Mouse (Mus musculus): Measurements from ENCODE around the gene Gm9732.
"Not testable (repeated sequence)": the region's sequence is repeated elsewhere in the genome, so short reads cannot be mapped to it uniquely, and the experiment has no call there.

Gene Gm9732

DNA sequence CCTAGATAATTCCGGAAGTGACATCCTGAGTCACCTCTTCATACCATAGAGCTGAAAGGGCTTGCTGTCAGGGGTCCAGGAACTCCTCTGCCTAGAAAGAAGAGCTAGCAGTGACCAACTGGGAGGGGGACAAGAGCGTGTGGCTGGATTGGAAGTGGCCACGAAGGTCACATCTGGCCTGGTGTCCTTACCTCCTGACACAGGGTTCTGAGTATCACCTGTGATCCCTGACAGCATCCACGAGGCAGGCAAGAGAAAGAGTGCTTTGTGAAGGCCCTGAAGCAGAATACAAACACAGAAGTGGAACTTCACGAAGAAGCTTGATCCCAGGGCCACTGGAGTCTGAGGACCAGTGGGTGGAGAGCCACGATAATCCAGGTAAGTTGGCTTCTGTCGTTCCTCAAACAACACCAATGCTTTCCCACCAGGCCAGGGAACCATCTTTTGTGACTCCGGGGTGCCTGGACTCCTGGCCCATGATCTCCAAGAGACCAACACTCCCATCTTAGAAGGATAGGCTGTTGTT, at the start of gene Gm9732:
Gm9732 (plus strand) TSS at position 51 of the 526 bp plus-strand sequence.
- DNase-seq (ENCODE audit: low spot score in 2 of 2), result peak in 1 of 2 experiments; percentile 38

DNA sequence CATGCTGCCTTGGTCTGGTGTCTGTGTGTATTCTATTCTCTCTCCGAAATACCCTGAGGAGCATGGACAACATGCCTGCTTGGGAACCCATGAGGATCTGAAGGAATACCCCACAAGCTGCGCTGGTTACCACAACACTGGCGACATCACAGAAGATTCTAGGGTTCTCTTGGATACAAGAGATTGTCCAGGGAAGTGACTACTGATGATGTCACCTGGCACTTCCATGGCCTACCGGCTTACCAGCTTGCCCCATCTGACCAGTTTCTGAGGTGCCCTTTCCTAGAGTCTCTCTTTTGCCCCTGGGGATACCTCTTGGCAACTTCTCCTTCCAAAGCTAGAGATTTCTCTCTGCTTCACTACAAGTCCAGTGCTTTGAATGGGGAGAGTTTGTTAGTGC, 39.6 kb upstream of the Gm9732 start, which contains the start of gene Gm8122:
Gm8122 (minus strand) TSS at position 101 of the 400 bp plus-strand sequence.
- not testable (repeated sequence) for DNase-seq (ENCODE audit: low spot score in 2 of 2)

DNA sequence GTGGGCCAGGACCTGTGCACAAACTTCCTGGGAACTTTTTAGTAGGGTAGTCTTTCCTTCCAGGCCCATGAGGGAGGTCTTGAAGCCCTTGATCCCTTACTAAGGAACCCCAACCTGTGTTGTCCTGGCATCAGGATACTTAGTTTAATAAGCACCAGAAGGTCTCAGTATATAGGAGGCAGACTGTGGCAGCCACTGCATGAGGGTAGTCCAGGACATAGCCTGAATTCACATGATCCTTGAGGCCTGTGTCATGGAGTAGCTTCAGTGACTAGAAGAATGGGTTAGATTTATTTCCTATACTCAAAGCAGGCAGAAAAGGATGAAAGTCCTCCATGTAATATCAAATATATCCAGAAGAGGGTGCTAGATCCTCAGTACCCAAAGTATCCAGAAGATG, 37.1 kb upstream of the Gm9732 start:
- DNase-seq (ENCODE audit: low spot score in 2 of 2), result not testable (repeated sequence)

DNA sequence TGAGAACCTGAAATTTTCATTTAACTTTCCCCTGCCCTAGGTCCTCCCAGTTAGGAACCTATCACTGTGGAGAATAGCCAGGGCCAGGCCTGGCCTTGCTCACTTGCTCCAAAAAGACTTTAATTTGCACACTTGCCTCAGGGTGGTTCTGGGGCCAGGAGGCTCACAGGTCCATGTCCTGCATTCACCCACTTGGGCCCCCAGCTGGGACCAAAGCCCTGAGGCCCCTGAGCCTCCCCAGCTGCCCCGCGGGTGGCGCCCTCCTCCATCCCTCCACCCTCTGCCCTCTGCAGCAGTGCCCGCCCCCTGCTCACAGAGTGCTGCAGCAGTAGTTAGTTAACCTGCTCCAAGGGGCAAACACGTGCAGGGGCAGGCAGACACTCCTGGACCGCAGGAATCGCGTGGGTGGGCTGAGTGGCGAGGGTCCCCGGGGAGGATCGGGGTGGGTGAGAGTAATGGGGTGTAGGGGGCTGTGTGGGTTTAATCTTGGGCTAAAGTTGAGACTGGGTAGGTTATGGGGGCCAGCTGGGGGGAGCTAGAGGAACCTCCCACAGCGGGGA, 25.1 kb upstream of the Gm9732 start:
- not testable (repeated sequence) for DNase-seq (ENCODE audit: low spot score in 2 of 2)

DNA sequence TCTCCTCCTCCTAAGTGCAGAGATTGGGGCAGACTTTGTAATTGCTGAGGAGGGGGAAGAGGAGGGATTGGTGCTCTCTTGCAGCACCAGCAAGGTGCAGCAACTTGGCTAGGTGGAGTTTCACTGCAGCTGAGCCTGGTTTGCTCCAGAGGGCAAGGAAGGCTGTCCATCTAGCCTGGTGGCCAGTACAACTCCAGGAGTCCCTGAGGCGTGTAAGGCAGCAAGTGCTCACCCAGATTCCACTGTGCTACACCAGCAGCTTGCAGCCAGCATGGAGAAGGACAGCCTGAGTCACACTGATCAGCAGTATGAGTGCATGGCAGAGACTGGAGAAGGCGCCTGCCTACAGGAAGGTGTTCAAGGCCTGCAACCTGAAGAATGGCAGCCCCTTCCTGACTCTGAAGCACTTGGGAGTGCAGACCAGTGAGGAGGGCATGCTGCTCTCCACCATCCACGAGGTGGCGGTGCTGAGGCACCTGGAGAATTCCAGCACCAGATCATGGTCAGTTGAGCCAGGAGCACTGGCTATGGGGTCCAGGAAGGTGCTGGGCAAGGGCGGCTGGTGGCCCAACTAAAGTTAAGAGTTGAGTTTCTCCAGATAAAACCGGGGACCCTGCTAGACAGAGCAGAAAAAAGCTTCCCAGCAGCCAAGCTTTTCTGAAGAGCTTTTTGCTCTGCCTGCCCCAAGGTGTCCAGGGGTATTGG, 24.1 kb upstream of the Gm9732 start:
- DNase-seq (ENCODE audit: low spot score in 2 of 2), result peak in 1 of 2 experiments; percentile 18

DNA sequence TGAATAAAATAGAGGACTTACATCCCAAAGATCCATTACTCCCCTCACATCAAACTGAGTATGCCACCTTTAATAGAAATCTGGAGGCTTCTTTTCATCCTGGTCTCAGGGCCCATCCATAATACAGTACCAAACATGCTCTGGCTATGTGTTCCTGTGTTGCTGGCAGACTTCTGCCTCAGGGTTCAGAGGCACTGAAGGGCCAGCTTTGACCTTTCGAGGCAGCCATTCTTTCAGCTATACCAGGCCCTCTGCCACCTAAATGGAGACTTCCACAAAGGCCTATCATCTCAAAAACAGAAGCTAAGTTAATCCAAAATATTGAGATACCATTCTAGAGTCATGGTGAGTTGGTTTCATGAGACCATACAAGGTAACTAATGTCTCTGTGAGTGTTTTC, 18.3 kb upstream of the Gm9732 start:
- DNase-seq (ENCODE audit: low spot score in 2 of 2), result not testable (repeated sequence)

DNA sequence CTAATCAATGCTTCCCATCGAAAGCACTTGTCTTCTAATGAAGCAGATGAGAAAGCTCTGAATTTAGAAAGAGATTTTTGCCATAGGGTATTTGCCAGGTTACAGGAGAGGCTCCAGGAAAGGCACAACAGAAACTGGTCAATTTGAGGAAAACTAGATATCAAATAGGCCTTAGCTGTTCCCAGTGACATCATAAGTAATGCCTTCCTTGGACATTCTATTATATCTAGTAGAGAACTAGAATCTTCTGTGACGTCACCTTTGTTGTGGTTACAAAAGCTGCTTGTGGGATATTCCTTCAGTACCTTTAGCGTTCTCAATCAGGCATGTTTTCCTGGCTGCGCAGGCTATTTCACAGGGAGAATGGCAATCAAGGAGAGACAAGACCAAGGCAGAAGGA, 16.5 kb upstream of the Gm9732 start, which contains the start of gene Gm8126:
Gm8126 (plus strand) TSS at position 301 of the 400 bp plus-strand sequence.
- DNase-seq (ENCODE audit: low spot score in 2 of 2), result not testable (repeated sequence)

DNA sequence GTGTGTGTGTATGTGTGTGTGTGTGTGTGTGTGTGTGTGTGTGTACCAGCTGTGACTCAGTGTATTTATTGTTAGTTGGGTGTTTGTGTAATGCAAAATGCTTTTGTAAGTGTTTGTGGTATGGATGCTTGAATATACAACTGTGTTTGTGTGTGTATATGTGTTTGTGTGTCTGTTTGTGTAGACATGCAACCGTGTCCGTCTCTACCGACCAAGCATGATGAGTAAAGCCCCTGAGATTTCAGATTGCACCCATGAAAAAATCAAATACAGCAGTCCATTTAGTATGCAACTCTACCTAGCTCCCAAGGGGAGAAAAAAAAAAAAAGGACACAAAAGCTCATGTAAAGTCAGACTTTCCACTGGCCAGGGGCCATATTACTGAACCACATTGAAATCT, 11.4 kb upstream of the Gm9732 start:
- DNase-seq (ENCODE audit: low spot score in 2 of 2), result not testable (repeated sequence)

DNA sequence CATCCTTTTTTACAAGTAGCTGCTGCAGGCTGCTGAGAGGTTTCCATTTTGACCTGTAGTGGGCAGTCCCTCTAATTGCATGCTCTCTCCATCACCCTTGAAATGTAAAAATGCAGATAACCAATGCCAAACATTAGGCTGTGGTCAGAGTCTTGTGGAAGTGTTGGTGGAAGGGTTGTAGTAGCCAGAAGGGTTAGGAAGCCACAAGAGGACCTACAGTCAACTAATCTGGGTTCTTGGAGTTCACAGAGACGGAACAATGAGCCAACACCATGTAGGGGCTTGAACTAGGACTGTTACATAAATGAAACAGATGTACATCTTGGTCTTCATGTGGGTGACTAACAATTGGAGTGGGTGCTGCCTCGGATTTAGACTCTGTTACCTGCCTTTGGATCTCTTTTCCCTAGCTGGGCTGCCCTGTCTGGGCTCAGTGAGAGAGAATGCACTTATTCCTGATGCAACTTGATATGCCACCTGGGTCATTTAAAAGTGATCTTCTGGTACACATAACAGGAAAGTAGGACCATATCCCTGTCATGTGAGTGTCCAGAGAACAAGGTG, 6.2 kb upstream of the Gm9732 start:
- not testable (repeated sequence) for DNase-seq (ENCODE audit: low spot score in 2 of 2)

DNA sequence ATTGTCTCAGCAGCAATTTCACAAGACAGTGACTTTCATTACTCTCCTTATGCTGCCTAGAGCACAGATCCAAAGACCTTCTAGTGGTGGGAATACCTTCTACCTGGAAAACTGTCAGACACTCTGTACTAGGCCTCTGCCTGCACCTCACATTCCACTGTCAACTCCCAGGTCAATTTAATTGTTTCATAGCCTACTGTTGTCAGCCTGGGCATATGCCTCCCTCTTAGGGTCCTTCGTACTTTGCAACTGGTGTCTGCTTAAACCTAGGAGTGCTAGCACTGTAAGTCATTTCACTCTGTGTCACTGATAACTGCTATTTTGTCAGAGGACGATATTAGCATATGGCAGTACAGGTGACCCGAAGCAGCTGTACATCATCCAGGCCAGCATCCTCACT, 5.6 kb upstream of the Gm9732 start:
- DNase-seq (ENCODE audit: low spot score in 2 of 2), result not testable (repeated sequence)

DNA sequence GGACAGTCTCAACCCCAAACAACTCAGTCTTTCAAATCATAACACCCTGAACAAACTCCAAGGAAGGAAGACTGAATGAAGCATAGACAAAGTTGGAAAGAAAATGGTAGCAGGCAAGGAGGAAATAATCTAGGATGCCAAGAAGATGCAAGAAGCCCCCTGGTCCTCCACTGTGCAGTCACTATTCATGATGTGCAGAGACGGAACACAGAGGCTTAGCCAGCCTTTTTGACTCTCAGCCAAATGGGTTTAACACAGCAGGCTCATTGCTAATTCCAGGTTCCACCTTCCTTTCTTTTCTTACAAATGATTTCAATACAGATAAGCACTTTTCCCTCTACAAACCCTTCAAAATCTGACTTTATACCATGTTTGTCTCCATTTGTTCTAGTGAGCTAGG, 1.7 kb upstream of the Gm9732 start:
- not testable (repeated sequence) for DNase-seq (ENCODE audit: low spot score in 2 of 2)

DNA sequence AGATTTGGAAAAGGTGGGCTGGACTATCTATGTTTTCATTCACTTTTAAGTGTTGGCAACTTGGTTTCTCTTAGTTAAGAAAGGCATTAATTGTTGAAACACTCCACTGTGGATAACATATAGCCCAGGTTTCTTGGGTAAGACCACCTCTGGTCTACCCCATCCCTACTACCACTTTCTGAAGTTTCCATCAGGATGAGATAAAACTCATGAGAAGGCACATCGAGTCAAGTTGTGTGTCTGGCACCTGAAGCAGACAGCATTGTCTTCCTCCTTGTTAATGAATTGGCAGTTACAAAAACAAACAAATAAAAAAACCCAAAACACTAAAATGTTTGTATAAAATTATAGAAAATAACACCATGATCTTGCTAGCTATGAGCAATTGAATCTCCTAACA, 916 bp downstream of the Gm9732 start:
- DNase-seq (ENCODE audit: low spot score in 2 of 2), result not testable (repeated sequence)

DNA sequence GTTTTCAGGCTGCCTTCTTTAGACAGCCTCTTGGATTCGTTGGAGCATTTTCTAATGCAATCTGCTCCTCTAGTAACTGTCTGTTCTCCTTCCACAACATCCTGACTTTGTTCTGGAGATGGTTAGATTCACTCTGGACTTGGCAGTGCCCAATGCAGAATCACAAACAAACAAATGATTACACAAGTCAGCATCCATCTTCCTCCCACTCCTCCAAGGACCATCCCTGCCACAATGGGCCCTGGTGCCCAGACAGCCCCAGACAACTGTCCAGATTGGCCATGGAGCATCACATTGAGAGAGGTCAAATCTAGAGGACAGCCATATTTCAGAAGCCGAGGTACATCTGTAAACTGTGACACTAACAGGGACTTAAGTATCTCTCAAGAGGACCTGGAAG, 2.6 kb downstream of the Gm9732 start:
- not testable (repeated sequence) for DNase-seq (ENCODE audit: low spot score in 2 of 2)

DNA sequence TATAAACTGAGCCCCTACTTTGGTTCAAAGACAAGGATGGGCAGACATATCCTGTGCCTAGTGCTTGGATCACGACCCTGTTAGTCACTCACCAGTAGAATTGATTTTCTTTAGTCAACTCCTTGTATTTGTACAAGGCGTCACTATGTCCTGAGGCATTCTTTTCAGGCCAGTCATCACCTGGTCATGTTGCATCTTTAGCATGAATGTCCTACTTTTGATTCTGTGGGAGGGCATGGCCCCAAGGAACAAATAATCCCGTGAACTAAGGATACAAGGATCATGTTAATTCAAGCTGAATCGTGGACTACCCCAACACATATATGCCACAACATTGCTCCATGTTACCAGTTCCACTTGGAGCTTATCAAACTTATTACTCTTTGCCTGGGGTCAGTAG, 3.3 kb downstream of the Gm9732 start:
- DNase-seq (ENCODE audit: low spot score in 2 of 2), result not testable (repeated sequence)

DNA sequence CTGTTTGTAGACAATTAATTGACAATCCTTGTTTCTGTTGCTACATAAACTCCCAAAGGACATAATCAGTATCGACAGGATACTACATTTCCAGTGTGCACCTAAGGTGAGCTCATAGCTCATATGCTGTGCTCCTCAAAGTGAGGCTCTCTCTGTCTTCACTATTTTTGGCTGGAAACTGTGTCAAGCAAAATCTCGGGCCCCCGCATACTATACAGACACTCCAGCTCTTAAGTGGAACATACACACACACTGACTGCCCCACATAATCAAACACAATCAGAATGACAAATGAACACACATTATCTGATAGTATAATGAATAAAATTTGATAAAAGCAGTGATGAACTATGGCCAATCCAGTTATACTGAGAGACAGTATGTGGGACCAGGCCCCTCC, 3.8 kb downstream of the Gm9732 start:
- DNase-seq (ENCODE audit: low spot score in 2 of 2), result peak; percentile 64 to 74

DNA sequence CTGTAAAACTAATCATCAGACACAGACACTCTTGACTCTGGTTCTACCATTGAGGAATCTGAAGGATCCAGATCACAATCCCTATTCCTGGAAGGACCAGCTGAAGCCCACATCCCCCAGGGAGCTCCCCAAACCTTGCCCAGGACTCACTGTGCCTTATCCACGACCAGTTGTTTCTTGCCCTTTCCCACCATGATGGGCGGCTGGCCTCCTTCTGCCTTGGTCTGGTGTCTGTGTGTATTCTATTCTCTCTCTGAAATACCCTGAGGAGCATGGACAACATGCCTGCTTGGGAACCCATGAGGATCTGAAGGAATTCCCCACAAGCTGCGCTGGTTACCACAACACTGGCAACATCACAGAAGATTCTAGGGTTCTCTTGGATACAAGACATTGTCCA, 18.7 kb downstream of the Gm9732 start, which contains the start of gene Gm8127:
Gm8127 (minus strand) TSS at position 330 of the 400 bp plus-strand sequence.
- DNase-seq (ENCODE audit: low spot score in 2 of 2), result not testable (repeated sequence)

DNA sequence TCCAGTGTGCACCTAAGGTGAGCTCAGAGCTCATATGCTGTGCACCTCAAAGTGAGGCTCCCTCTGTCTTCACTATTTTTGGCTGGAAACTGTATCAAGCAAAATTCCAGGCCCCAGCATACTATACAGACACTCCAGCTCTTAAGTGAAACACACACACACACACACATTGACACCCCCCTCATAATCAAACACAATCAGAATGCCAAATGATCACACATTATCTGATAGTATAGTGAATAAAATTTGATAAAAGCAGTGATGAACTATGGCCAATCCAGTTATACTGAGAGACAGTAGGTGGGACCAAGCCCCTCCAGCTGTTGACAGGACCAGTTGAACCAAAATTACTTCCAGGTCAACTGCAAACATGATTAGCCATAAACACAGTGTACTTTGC, 44.7 kb downstream of the Gm9732 start:
- DNase-seq (ENCODE audit: low spot score in 2 of 2), result not testable (repeated sequence)

DNA sequence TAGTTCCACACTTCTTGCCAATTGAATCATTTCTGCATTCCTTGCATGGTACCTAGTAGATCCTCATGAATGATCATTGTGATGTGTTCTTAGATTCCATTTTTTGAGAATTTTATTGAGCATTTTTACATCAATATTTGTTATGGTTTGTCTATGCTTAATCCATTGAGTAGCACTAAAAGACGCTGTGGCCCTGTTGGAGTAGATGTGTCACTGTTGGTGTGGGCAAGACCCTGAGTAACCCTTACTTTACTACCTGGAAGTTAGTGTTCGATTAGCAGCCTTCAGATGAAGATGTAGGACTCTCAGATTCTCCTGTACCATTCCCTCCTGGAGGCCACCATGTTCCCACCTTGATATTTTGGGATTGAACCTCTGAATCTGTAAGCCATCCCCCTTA, 53.8 kb downstream of the Gm9732 start:
- DNase-seq (ENCODE audit: low spot score in 2 of 2), result not testable (repeated sequence)

DNA sequence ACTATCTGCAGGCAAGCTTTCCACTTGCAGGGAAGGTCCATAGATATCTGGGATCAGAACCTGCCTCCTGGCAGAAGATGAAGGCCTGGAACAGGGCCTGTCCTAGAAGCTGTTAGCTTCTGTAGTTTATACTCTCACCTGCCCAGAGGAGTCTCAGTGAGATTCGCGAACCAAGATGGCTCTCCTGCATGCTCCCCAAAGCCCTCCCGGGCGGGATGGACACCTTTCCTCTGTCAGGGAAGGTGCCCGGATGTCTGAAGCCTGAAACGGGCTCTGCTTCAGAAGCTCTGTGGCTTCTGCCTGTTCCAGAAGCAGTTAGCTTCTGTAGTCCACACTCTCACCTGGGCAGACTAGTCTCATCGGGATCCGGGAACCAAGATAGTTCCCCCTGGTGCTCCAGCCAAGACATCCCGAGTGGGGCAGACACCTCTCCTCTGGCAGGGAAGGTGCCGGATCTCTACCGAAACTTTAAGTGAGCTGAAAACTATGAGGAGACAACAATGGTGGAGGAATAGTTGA, 56.6 kb downstream of the Gm9732 start:
- not testable (repeated sequence) for DNase-seq (ENCODE audit: low spot score in 2 of 2)

DNA sequence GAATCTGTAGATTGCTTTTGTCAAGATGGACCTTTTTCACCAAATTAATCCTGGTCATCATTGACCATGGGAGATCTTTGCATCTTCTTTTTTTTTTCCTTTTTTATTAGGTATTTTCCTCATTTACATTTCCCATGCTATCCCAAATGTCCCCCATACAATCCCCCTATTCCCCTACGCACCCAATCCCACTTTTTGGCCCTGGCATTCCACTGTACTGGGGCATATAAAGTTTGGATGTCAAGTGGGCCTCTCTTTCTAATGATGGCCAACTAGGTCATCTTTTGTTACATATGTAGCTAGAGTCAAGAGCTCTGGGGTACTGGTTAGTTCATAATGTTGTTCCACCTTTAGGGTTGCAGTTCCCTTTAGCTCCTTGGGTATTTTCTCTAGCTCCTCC, 62.8 kb downstream of the Gm9732 start:
- DNase-seq (ENCODE audit: low spot score in 2 of 2), result not testable (repeated sequence)

DNA sequence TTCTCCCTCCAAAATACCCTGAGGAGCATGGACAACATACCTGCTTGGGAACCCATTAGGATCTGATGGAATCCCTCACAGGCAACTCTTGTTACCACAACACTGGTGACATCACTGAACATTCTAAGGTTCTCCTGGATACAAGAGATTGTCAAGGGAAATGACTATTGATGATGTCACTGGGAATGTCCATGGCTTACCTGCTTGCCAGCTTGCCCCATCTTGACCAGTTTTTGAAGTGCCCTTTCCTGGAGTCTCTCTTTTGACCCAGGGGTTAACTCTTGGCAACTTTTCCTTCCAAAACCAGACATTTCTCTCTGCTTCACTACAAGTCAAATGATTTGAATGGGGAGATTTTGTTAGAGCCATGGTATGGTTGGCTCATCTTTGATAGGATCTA, 72.9 kb downstream of the Gm9732 start, which contains the start of gene 1700001F09Rik:
1700001F09Rik (minus strand) TSS at position 101 of the 400 bp plus-strand sequence.
- not testable (repeated sequence) for DNase-seq (ENCODE audit: low spot score in 2 of 2)

DNA sequence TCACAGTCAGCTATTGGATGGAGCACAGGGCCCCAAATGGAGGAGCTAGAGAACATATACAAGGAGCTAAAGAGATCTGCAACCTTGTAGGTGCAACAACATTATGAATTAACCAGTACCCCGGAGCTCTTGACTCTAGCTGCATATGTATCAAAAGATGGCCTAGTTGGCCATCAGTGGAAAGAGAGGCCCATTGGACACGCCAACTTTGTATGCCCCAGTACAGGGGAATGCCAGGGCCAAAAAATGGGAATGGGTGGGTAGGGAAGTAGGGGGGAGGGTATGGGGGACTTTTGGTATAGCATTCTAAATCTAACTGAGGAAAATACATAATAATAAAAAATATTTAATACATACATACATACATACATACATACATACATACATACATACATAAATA, 78.1 kb downstream of the Gm9732 start:
- DNase-seq (ENCODE audit: low spot score in 2 of 2), result not testable (repeated sequence)
